Mouse (Mus musculus): ENCODE results near the gene Scamp3. TPM values are rescaled to one million over a fixed set of nuclear protein-coding genes. Genes with fewer than 3 reads are reported as not detected.
"Not testable (repeated sequence)": the region's sequence is repeated elsewhere in the genome, so short reads cannot be mapped to it uniquely, and the experiment has no call there.

The Scamp3 gene
- polyA plus RNA-seq, 1 experiment from 2014 or later, result 102 TPM

GRCm38 (mm10) chr3:89206079-89206478 lies 28.8 kb downstream of the Scamp3 start:
- no peak overlapping the region for H3K9ac ChIP-seq
- H3K36me3 ChIP-seq (ENCODE audit: poor library complexity, severe bottlenecking), result peaks cover 69% of the 10 kb centered on the region
- 95% methylated on average over 7 of the region's 7 CpGs for WGBS
- H3K4me2 ChIP-seq, result no peak overlapping the region
- no peak overlapping the region for H3K4me3 ChIP-seq
- no peak overlapping the region for H3K27ac ChIP-seq
- no peaks in the 10 kb centered on the region for H3K27me3 ChIP-seq
- H3K4me1 ChIP-seq, result peaks cover 5% of the 10 kb centered on the region
- no peak for ATAC-seq
- no peaks in the 10 kb centered on the region for H3K9me3 ChIP-seq (replicated peaks)

GRCm38 (mm10) chr3:89206695-89207094 lies 29.4 kb downstream of the Scamp3 start:
- WGBS, result 98% methylated on average over 2 of the region's 2 CpGs
- no peaks in the 10 kb centered on the region for H3K9me3 ChIP-seq (replicated peaks)

DNA sequence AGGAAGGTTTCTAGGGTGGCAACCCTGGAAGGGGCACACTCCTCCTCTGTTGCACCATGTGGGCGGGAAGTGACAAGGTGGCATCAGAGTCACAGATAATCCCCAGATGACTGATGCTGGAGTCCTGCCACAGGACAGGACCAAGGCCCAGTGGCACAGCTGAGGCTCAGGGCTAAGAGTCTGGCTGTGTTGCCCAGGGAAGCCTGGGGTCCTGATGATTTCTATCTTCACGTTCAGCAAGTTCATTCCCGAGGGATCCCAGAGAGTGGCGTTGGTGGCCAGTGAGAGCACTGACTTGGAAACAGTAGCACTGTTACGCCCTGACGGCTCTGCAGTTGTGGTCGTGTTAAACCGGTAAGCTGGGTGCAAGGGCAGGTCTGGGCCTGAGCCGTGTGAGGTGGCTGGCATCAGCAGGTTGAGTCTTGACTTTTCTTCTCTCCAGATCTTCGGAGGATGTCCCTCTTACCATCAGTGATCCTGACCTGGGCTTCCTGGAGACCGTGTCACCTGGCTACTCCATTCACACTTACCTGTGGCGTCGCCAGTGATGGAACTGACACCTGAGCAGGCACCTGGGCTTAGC lies 30.9 kb downstream of the Scamp3 start:
- no peak for ATAC-seq
- H3K27ac ChIP-seq, result no peak overlapping the region
- WGBS, result 91% methylated on average over 13 of the region's 13 CpGs
- no peak overlapping the region for H3K4me2 ChIP-seq
- peaks cover 12% of the 10 kb centered on the region for H3K4me1 ChIP-seq
- H3K36me3 ChIP-seq (ENCODE audit: poor library complexity, severe bottlenecking), result peaks cover 70% of the 10 kb centered on the region
- H3K27me3 ChIP-seq, result no peaks in the 10 kb centered on the region
- H3K4me3 ChIP-seq, result no peak overlapping the region
- no peak overlapping the region for H3K9ac ChIP-seq
- no peaks in the 10 kb centered on the region for H3K9me3 ChIP-seq (replicated peaks)

More at GRCm38 (mm10) chr3:89206695-89207094, 29.4 kb downstream of the Scamp3 start:
- H3K4me1 ChIP-seq, result peaks cover 5% of the 10 kb centered on the region
- H3K4me2 ChIP-seq, result no peak overlapping the region
- no peaks in the 10 kb centered on the region for H3K27me3 ChIP-seq
- H3K36me3 ChIP-seq (ENCODE audit: poor library complexity, severe bottlenecking), result peaks cover 70% of the 10 kb centered on the region
- H3K9ac ChIP-seq, result no peak overlapping the region
- ATAC-seq, result no peak
- no peak overlapping the region for H3K27ac ChIP-seq
- no peak overlapping the region for H3K4me3 ChIP-seq

DNA sequence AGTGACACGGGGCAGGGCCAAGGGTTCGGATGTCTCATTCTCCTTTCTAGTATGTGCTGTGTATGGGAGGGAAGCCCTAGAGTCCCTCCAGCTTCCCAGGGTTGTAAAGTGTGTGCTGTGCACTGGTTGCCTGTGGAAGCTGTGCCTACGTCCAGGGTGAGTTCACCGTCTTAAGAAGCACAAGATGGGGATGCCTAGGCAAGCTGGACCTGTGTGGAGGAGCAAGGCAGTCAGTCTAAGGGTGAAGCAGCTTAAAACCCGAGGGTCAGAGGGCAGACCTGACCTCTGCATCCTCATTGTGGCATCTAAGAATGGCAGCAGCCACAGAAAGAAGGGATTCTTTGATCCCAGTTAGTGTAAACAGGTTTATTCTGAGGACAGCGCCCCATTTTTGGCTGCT lies 31.5 kb downstream of the Scamp3 start:
- Histone ChIP-seq H3K4me3 (no peak overlapping the region), H3K36me3 (ENCODE audit: poor library complexity, severe bottlenecking) (peaks cover 70% of the 10 kb centered on the region), H3K9ac (no peak overlapping the region), H3K4me2 (no peak overlapping the region), H3K27ac (no peak overlapping the region), H3K27me3 (no peaks in the 10 kb centered on the region), H3K4me1 (peaks cover 10% of the 10 kb centered on the region), H3K9me3 (replicated peaks) (no peaks in the 10 kb centered on the region)
- ATAC-seq, result no peak
- 85% methylated on average over 6 of the region's 6 CpGs for WGBS

- peaks cover 13% of the 10 kb centered on the region for H3K4me1 ChIP-seq
- no peak overlapping the region for H3K4me2 ChIP-seq
- no peak overlapping the region for H3K9ac ChIP-seq
- peaks cover 62% of the 10 kb centered on the region for H3K36me3 ChIP-seq (ENCODE audit: poor library complexity, severe bottlenecking)
- ATAC-seq, result no peak
- no peaks in the 10 kb centered on the region for H3K9me3 ChIP-seq (replicated peaks)
- H3K27ac ChIP-seq, result no peak overlapping the region
- WGBS, result 93% methylated on average over 7 of the region's 7 CpGs
- no peak overlapping the region for H3K4me3 ChIP-seq
- H3K27me3 ChIP-seq, result no peaks in the 10 kb centered on the region
Measured at GRCm38 (mm10) chr3:89209731-89210130, 32.5 kb downstream of the Scamp3 start.

GRCm38 (mm10) chr3:89210162-89210561 lies 32.9 kb downstream of the Scamp3 start:
- ATAC-seq, result no peak
- Histone ChIP-seq H3K4me3 (no peak overlapping the region), H3K4me2 (no peak overlapping the region), H3K27ac (no peak overlapping the region), H3K4me1 (peaks cover 18% of the 10 kb centered on the region), H3K27me3 (no peaks in the 10 kb centered on the region), H3K9me3 (replicated peaks) (no peaks in the 10 kb centered on the region), H3K9ac (no peak overlapping the region), H3K36me3 (ENCODE audit: poor library complexity, severe bottlenecking) (peaks cover 57% of the 10 kb centered on the region)
- 92% methylated on average over 13 of the region's 13 CpGs for WGBS

GRCm38 (mm10) chr3:89210731-89211130 lies 33.5 kb downstream of the Scamp3 start:
- H3K4me1 ChIP-seq, result peaks cover 23% of the 10 kb centered on the region
- H3K4me3 ChIP-seq, result no peak overlapping the region
- no peaks in the 10 kb centered on the region for H3K9me3 ChIP-seq (replicated peaks)
- ATAC-seq, result no peak
- H3K9ac ChIP-seq, result no peak overlapping the region
- 88% methylated on average over 7 of the region's 7 CpGs for WGBS
- H3K27me3 ChIP-seq, result no peaks in the 10 kb centered on the region
- peaks cover 52% of the 10 kb centered on the region for H3K36me3 ChIP-seq (ENCODE audit: poor library complexity, severe bottlenecking)
- H3K27ac ChIP-seq, result no peak overlapping the region
- no peak overlapping the region for H3K4me2 ChIP-seq

DNA sequence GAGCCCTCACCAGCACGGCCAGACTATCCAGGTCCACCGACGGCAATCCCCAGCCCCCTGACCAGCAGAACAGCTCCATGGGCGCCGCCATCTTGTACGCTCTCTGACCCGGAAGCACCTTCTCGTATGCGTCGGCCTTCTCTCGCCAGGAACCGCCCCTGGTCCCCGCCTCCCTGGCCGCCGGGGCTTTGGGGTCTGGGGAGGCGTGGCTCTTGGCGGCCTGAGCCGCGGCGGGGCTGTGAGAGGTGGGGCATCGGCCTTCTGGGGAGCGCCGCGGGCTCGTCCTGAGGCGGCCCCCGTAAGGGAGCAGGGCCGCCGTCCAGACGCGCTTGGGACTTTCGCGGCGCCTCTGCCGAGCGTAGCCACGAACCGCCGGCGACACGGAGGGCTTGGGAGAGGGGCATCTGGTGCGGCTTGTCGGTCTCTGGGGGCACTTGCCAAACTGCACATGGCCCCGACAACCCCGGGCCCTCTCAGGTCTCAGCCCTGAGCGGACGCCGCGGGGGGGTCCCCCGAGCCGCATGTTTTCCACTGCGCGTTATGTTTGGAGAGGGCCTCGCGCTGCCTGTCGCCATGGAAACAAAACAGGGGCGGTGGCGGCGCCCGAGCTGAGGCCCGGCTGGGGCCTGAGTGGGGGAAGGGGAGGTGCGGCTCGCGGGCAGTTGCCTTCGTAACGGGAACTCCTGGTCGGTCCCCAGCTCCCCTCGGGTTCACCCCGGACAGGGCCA lies 36.7 kb downstream of the Scamp3 start:
- Histone ChIP-seq H3K4me3 (peak overlapping the region; percentile 72), H3K9ac (peak overlapping the region; percentile 76), H3K9me3 (replicated peaks) (no peaks in the 10 kb centered on the region), H3K27me3 (no peaks in the 10 kb centered on the region), H3K4me2 (peak overlapping the region; percentile 70), H3K27ac (peak overlapping the region; percentile 97), H3K36me3 (ENCODE audit: poor library complexity, severe bottlenecking) (peaks cover 32% of the 10 kb centered on the region), H3K4me1 (peaks cover 50% of the 10 kb centered on the region)
- under 1% methylated on average over 63 of the region's 69 CpGs for WGBS
- peak; percentile 86 for ATAC-seq

GRCm38 (mm10) chr3:89214681-89215411 lies 37.6 kb downstream of the Scamp3 start, which contains the start of gene Thbs3:
Gene Thbs3 (plus strand): TSS chr3:89215180.
- H3K4me1 ChIP-seq, result peaks cover 57% of the 10 kb centered on the region
- H3K4me3 ChIP-seq, result peak within 1 kb of the TSS; percentile 72
- peak within 1 kb of the TSS; percentile 97 for H3K27ac ChIP-seq
- no peaks in the 10 kb centered on the region for H3K27me3 ChIP-seq
- peak; percentile 11 for ATAC-seq
- peaks cover 28% of the 10 kb centered on the region for H3K36me3 ChIP-seq (ENCODE audit: poor library complexity, severe bottlenecking)
- H3K9ac ChIP-seq, result peak within 1 kb of the TSS; percentile 76
- H3K9me3 ChIP-seq (replicated peaks), result no peaks in the 10 kb centered on the region
- WGBS, result under 1% methylated on average over 18 of the region's 19 CpGs
- H3K4me2 ChIP-seq, result peak within 1 kb of the TSS; percentile 70

DNA sequence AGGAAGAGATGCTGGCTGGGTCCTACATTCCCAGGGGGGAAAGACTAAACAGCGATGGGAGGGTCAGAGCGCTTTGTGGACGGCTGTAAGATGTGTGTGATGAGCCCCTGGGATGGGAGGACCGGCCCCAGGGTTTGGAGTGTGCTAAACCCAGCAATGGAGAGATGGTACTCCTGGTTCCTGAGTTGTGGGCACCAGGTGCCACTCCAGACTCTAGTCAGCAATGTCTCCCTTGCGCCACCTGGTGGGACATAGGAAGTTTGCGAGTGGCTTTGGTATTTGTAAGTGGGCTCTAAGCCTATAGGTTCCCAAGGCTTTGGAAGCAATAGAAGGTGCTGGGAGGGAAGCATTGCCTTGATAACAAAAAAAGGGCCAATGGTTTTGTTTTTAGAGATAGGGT lies 38.6 kb downstream of the Scamp3 start:
- WGBS, result 0% methylated on average over 6 of the region's 6 CpGs
- peak overlapping the region; percentile 76 for H3K9ac ChIP-seq

GRCm38 (mm10) chr3:89216407-89216806 lies 39.1 kb downstream of the Scamp3 start:
- peak overlapping the region; percentile 70; the same call in 1 of the 2 replicates for H3K4me2 ChIP-seq
- not testable (repeated sequence) for H3K27me3 ChIP-seq; H3K9me3 ChIP-seq (replicated peaks); ATAC-seq
- H3K36me3 ChIP-seq (ENCODE audit: poor library complexity, severe bottlenecking), result peaks cover 25% of the 10 kb centered on the region
- H3K9ac ChIP-seq, result peak overlapping the region; percentile 76; the same call in 1 of the 2 replicates
- peaks cover 68% of the 10 kb centered on the region for H3K4me1 ChIP-seq
- 69% methylated on average over 7 of the region's 7 CpGs for WGBS
- H3K27ac ChIP-seq, result peak overlapping the region; percentile 97; the same call in 1 of the 2 replicates
- H3K4me3 ChIP-seq, result 0 out of 2 replicates have a peak overlapping the region, but pooled peaks have one; percentile 72

More for the DNA sequence above, 38.6 kb downstream of the Scamp3 start:
- no peaks in the 10 kb centered on the region for H3K9me3 ChIP-seq (replicated peaks)
- peak overlapping the region; percentile 97 for H3K27ac ChIP-seq
- ATAC-seq, result peak; percentile 39
- peak overlapping the region; percentile 70 for H3K4me2 ChIP-seq
- peak overlapping the region; percentile 72 for H3K4me3 ChIP-seq
- no peaks in the 10 kb centered on the region for H3K27me3 ChIP-seq
- peaks cover 23% of the 10 kb centered on the region; the same call in 1 of the 2 replicates for H3K36me3 ChIP-seq (ENCODE audit: poor library complexity, severe bottlenecking)
- peaks cover 62% of the 10 kb centered on the region for H3K4me1 ChIP-seq

- Histone ChIP-seq H3K9ac (peak overlapping the region; percentile 43; the same call in 1 of the 2 replicates), H3K36me3 (ENCODE audit: poor library complexity, severe bottlenecking) (peaks cover 40% of the 10 kb centered on the region), H3K4me1 (peaks cover 68% of the 10 kb centered on the region), H3K4me3 (no peak overlapping the region), H3K27ac (0 out of 2 replicates have a peak overlapping the region, but pooled peaks have one; percentile 1), H3K27me3 (no peaks in the 10 kb centered on the region), H3K9me3 (replicated peaks) (no peaks in the 10 kb centered on the region), H3K4me2 (no peak overlapping the region)
- 70% methylated on average over 1 of the region's 1 CpGs for WGBS
- ATAC-seq, result no peak
Measured at GRCm38 (mm10) chr3:89218271-89218670, 41.0 kb downstream of the Scamp3 start.

Measured in forebrain, embryonic 13.5 days (tissue).